Mouse (Mus musculus) gastrocnemius, postnatal 25 days (tissue): ENCODE results near the gene 1700014D04Rik. TPM values are rescaled to one million over a fixed set of nuclear protein-coding genes. Genes with fewer than 3 reads are reported as not detected.

Source experiments
- total RNA-seq, 2 experiments: library from RNA; stranded (reverse); gene quantifications; 1 replicate in 1 of 2; 2 replicates in 1 of 2; pipeline ENCODE4 v1.2.3; 2021

1700014D04Rik gene
- total RNA-seq, 2 experiments from 2014 or later: 0.26 TPM; not detected in 1

Other genes starting within 250 kb of the 1700014D04Rik start
- 10 to 100 TPM; 50.6 to 53.5 TPM for gene Agtpbp1, start 161.5 kb downstream of the 1700014D04Rik start, total RNA-seq
- 10 to 100 TPM; 26.6 to 37.5 TPM for gene Naa35, start 161.5 kb downstream of the 1700014D04Rik start, total RNA-seq
- 1 to 10 TPM; 5.0 to 6.5 TPM for gene Golm1, start 70.9 kb downstream of the 1700014D04Rik start, total RNA-seq
- not detected for gene 4921517D22Rik, start 52.6 kb downstream of the 1700014D04Rik start, total RNA-seq
- not detected for gene Spata31d1a, start 36.4 kb downstream of the 1700014D04Rik start, total RNA-seq
- not detected for gene Spata31d1b, start 34.5 kb downstream of the 1700014D04Rik start, total RNA-seq
- not detected for gene Spata31d1d, start 15.0 kb downstream of the 1700014D04Rik start, total RNA-seq
- 100 to 1,000 TPM; 171 to 180 TPM for gene Isca1, start 23.1 kb upstream of the 1700014D04Rik start, total RNA-seq
- not detected for gene Gm49354, start 35.5 kb upstream of the 1700014D04Rik start, total RNA-seq
- gene Tut7, start 76.4 kb upstream of the 1700014D04Rik start, total RNA-seq: 10 to 100 TPM; 38.7 to 40.8 TPM